Mouse (Mus musculus) layer of hippocampus, adult 2 months (tissue): Measurements from ENCODE around the gene Ssbp2. TPM values are rescaled to one million over a fixed set of nuclear protein-coding genes. Genes with fewer than 3 reads are reported as not detected.

ENCODE experiments used
- DNase-seq, 2 experiments: peaks; one replicate each; pipeline ENCODE4 v3.0.0; 2022; ENCODE audit warnings: low spot score in 2 of 2
- H3K27ac ChIP-seq: fragments of 200-600 bp; 2 replicates; pipeline ENCODE4 v1.8.1; 2022
- H3K4me3 ChIP-seq: fragments of 200-600 bp; 2 replicates; pipeline ENCODE4 v1.8.1; 2022; ENCODE audit warnings: mild to moderate bottlenecking
- CTCF ChIP-seq: fragments of 200-600 bp; conservative IDR thresholded peaks from 2 replicates; pipeline ENCODE4 v1.8.1; 2022; ENCODE audit warnings: antibody characterized with exemption, mild to moderate bottlenecking, moderate library complexity
- total RNA-seq, 2 experiments: library from RNA; stranded (reverse); gene quantifications; 2 replicates each; pipeline ENCODE4 v1.2.3; 2021

Ssbp2 gene
- total RNA-seq, 2 experiments from 2014 or later = 128 to 131 TPM

- Histone ChIP-seq H3K4me3 (no peak overlapping the region), H3K27ac (no peak overlapping the region)
- TF ChIP-seq CTCF = no peak
- DNase-seq = no peak
These were observed 48.9 kb downstream of the Ssbp2 start for GRCm38 (mm10) chr13:91508991-91509390.

DNA sequence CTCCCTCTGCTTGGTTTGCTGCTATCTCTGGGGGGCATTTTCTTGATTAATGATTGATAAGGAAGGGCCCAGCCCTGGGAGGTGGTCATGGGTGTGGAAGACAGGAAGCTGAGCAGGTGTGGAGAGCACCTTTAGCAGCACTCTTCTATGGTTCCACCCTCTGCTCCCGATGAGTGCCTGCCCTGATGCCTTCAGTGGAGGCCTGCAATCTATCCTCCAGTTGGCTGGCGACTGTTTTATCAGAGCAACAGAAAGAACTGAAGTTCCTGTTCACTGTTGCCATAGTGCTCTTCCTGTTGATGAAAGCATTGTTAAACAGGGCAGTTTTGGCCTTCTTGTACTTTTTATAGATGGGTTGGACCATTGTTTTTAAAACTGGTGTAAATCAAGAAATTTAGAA lies 49.4 kb downstream of the Ssbp2 start:
- no peak overlapping the region for H3K27ac ChIP-seq
- no peak for TF ChIP-seq CTCF
- H3K4me3 ChIP-seq = no peak overlapping the region
- DNase-seq = no peak

GRCm38 (mm10) chr13:91514979-91515378 lies 54.9 kb downstream of the Ssbp2 start:
- Histone ChIP-seq H3K27ac (no peak overlapping the region), H3K4me3 (no peak overlapping the region)
- DNase-seq = no peak
- no peak for TF ChIP-seq CTCF

DNA sequence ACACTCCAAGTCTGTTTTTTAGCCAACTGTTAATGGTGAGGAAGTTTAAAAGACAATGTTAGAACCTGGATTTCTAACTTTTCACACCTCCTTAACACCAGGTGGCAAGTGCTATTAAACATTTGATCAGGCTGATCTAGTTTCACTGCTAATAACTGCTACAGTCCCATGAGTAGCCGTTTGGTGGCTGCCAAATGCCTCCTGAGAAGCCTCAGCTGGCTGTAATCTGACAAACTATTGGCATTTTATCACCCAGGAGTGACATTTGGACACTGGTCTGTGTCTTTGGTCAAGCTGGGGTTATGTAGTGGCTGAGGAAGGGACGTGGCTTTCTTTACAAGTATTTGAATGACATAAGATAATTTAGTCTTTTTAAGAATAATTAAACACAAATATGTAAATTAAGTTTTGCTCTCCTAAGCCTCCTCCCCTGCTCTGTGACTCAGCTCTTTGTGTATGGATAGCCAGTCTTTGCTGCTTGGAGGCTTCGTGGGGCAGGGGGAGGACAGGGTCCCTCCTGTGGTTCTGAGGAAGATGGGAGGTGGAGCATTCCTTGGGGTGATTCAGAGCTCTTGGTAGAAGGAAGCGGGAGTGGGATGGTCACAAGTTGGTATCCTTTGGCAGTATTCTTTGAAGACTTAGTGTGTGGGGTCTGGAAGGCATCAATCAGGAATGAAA lies 60.1 kb downstream of the Ssbp2 start:
- no peak overlapping the region for H3K27ac ChIP-seq
- H3K4me3 ChIP-seq = no peak overlapping the region
- no peak for DNase-seq
- TF ChIP-seq CTCF = no peak

DNA sequence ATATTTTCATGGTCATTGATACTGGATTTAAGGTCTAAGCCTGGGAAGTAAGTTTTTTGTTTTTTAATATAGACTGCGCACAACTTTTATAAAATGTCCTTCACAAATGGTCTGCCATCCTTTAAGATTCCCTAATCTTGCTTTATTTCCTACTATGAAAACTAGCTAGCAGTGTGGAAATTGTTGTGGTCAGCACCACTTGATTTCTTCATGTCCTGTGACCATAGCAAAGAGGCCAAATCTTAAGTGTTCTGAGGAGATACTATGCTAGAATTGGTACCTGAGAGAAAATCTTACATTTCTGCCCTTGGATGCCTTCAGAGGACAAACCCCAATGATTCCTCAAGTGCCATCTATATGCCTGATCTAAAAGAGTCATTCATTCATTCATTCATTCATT lies 60.9 kb downstream of the Ssbp2 start:
- no peak for DNase-seq
- Histone ChIP-seq H3K27ac (no peak overlapping the region), H3K4me3 (no peak overlapping the region)
- no peak for TF ChIP-seq CTCF

- no peak overlapping the region for H3K27ac ChIP-seq
- no peak overlapping the region for H3K4me3 ChIP-seq
- no peak for DNase-seq
- no peak for TF ChIP-seq CTCF
These were observed 66.0 kb downstream of the Ssbp2 start for GRCm38 (mm10) chr13:91526058-91526457.

DNA sequence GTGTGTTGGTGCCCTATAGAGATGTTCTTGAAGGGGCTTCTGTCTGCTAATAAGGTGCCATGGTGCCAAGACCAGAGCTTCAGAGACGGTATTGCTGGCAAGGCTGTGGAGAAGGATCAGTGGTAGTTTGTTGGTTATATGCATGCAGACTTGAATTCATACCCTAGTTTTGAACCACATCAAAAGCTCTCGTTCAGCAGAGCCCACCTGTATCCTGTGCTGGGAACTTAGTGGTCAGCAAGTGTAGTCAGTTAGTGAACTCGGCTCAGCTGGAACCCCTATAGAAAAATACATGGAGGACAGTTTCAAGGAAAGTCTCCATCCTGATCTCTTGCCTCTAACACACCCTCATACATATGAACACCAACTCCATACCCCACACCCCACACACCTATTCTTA lies 69.7 kb downstream of the Ssbp2 start:
- Histone ChIP-seq H3K27ac (no peak overlapping the region), H3K4me3 (no peak overlapping the region)
- DNase-seq = no peak
- no peak for TF ChIP-seq CTCF

- no peak overlapping the region for H3K4me3 ChIP-seq
- H3K27ac ChIP-seq = no peak overlapping the region
- no peak for DNase-seq
- no peak for TF ChIP-seq CTCF
These were observed 76.6 kb downstream of the Ssbp2 start for GRCm38 (mm10) chr13:91536711-91537110.

DNA sequence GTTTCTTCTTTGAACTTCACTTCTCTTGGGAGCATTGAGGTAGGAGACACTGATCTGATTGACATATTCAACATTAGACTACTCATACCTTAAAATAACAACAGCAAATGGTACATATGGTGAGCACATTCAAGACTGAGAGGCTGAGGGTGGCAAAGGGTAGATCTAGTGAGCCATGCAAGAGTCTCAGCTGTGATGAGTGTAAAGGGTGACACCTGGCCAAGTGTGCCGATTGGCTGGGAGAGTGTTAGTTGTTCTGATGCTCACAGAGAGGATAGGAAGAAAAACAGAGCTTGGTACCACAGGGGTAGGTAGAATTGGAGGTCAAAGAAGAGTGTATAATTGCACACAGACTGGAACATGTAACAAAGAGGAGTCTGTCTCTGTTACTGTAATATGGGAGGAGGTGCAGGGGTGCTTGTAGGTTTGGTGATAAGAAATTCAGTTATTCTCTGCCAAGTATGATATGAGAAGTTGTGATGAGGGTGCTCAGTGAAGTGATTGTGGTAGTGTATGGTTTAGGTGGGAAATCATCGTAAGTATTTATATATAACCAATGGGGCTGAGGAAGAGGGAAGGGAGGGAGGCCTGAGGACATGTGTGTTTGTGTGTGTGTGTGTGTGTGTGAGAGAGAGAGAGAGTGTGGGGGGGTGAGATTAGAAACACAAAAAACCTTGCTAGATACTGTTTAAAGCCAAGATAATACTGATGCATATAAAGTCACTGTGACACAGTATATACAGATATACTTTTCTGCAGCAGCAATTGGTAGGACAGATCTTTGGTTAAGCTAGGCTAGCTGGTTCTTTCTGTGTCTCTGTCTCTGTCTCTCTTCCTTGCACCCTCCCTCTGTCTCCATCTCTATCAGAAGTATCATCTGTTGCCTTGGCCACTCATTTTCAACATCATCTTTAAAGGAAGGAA lies 80.3 kb downstream of the Ssbp2 start:
- no peak for TF ChIP-seq CTCF

DNA sequence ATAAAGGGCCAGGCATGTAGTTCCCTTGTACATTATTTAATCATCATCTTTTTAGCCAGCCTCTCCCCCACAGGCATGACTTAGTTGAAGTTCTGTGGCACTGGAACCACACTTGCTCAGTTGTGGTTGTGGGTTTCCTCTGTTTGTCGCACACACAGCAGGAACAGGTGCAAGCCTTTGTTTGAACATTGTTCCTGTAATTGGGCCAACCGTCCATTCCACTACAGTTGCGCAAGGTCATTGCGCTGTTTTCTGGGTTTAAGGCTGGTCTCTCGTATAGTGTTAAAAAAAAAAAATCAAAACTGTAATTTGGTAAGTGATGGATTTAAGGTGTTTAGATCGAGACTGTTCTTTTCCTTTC lies 81.0 kb downstream of the Ssbp2 start:
- no peak for DNase-seq

More for the DNA sequence above, 80.3 kb downstream of the Ssbp2 start:
- H3K4me3 ChIP-seq = no peak overlapping the region
- H3K27ac ChIP-seq = no peak overlapping the region
- no peak for DNase-seq

GRCm38 (mm10) chr13:91543555-91543954 lies 83.5 kb downstream of the Ssbp2 start:
- no peak for TF ChIP-seq CTCF
- H3K4me3 ChIP-seq = no peak overlapping the region
- H3K27ac ChIP-seq = no peak overlapping the region
- DNase-seq = no peak

More for the DNA sequence above, 81.0 kb downstream of the Ssbp2 start:
- Histone ChIP-seq H3K27ac (no peak overlapping the region), H3K4me3 (no peak overlapping the region)
- TF ChIP-seq CTCF = no peak

DNA sequence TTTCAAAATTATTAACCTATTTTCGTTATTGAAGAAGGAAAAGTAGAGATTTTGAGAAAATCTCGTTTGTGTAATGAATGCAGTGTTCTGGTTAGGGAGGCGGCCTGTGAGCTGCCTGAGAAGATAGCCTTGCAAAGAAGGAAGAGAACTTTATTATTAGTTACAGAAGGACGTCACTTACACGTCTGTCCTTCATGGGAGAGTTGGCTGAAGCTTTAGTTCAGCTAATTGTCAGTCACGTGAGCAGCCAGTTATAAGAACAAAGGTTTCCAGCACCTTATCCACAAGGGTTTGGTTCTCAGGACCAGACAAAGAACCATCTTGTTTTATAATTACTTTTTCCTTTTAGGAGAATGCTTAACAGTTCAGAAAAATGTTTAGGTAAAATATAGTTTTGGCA lies 104.0 kb downstream of the Ssbp2 start:
- Histone ChIP-seq H3K27ac (peak overlapping the region; percentile 66), H3K4me3 (no peak overlapping the region)
- TF ChIP-seq CTCF = no peak

GRCm38 (mm10) chr13:91564755-91565154 lies 104.7 kb downstream of the Ssbp2 start:
- Histone ChIP-seq H3K4me3 (no peak overlapping the region; the same call in 1 of the 2 replicates), H3K27ac (peak overlapping the region; percentile 66)
- no peak for TF ChIP-seq CTCF
- DNase-seq = peak in 1 of 2 experiments; percentile 28

More for the DNA sequence above, 104.0 kb downstream of the Ssbp2 start:
- DNase-seq = no peak
